Mouse (Mus musculus): ENCODE results near the gene Elf3. TPM values are rescaled to one million over a fixed set of nuclear protein-coding genes. Genes with fewer than 3 reads are reported as not detected.

Elf3 gene
- polyA plus RNA-seq, 1 experiment: 0.15 TPM

DNA sequence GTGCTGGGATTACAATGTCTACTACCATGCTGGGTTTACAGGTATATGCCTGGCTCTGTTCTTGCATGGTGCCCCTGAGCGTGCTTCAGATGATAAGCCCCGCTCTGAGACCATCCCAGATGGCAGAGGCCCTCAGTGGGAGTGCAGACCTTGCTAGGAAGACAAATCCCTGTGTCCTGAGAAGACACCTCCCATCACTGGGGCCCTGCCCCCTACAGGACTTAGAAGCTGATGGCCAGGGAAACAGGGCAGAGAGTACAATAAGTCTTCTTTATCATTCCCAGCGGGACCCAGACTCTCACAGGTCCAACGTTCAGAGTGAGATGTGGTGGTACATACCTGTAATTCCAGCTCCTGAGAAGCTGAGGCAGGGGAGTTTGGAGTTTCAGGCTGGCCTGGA, 53.1 kb downstream of the Elf3 start:
- DNase-seq (ENCODE audit: low read depth): no peak
- TF ChIP-seq CTCF (IDR thresholded peaks at IDR 0.05; ENCODE audit: borderline replicate concordance, extremely low read depth, insufficient read depth, insufficient read length) (no peak), POLR2A (IDR thresholded peaks at IDR 0.05; ENCODE audit: borderline replicate concordance, extremely low read depth, insufficient read depth, insufficient read length, poor library complexity, severe bottlenecking) (no peak)

DNA sequence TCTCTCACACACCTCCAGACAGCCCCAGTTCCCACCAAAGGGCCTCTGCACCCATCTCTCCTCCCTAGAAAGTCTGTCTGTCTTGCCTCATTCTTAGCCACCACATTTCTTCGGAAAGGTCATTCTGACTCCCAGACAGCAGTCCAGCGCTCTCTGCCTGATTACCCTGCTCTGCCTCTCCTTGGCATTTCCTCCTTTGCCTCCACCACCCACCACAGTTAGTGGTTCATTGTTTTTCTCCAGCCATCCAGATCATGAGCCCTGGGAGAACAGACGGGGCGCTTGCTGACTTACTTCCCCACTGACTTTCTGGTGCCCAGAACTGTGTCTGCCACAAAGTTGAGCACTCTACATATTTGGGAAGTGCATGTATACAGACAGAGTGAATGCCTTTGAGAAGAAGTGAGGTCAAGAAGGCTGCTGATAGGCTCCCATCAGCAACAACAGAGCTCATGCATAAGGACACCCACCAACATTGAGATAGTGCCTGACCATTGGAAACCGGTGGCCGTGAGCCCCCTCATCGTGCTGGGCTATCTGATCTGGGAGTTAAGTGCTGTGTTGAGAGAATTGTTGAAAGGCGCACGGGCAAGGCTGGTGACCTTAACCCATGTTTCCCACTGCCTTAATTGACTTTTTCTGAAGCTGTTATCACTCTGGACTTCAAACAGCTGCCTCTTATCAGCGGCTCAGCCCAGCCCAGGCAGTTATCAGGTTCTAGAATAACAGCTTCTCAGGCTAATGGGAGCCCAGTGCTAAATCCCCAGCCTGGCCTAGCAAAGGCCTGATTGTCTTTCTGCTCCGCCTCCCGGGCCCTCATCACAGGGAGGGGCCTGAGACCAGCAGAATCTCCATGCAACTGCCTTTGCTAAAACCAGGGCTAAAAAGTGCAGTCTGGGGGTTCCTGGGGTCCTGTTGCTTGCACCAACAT, 53.9 kb downstream of the Elf3 start:
- TF ChIP-seq CTCF (IDR thresholded peaks at IDR 0.05; ENCODE audit: borderline replicate concordance, extremely low read depth, insufficient read depth, insufficient read length) (no peak), POLR2A (IDR thresholded peaks at IDR 0.05; ENCODE audit: borderline replicate concordance, extremely low read depth, insufficient read depth, insufficient read length, poor library complexity, severe bottlenecking) (no peak)
- DNase-seq (ENCODE audit: low read depth): peak; percentile 27

Other genes with a start within 250 kb of the Elf3 start
- 0.38 and 0.63 TPM in 2 replicates for gene Lgr6, start 153.3 kb downstream of the Elf3 start, polyA plus RNA-seq (2012; rRNA removed)
- 0.45 and 0.46 TPM in 2 replicates for gene Ptpn7, start 125.9 kb downstream of the Elf3 start, polyA plus RNA-seq (2012; rRNA removed)
- 333 and 385 TPM in 2 replicates for gene Arl8a, start 111.7 kb downstream of the Elf3 start, polyA plus RNA-seq (2012; rRNA removed)
- 0.35 and 0.46 TPM in 2 replicates for gene Gpr37l1, start 90.9 kb downstream of the Elf3 start, polyA plus RNA-seq (2012; rRNA removed)
- gene Rnpep, start 25.5 kb upstream of the Elf3 start, polyA plus RNA-seq (2012; rRNA removed): 41.0 and 54.0 TPM in 2 replicates
- gene Timm17a, start 55.2 kb upstream of the Elf3 start, polyA plus RNA-seq (2012; rRNA removed): 38.2 and 44.8 TPM in 2 replicates
- 0.08 and 0.30 TPM in 2 replicates for gene Lmod1, start 66.2 kb upstream of the Elf3 start, polyA plus RNA-seq (2012; rRNA removed)
- 60.3 and 61.4 TPM in 2 replicates for gene Shisa4, start 116.7 kb upstream of the Elf3 start, polyA plus RNA-seq (2012; rRNA removed)
- gene Ipo9, start 171.9 kb upstream of the Elf3 start, polyA plus RNA-seq (2012; rRNA removed): 185 and 217 TPM in 2 replicates

Data from brain, embryonic 14.5 days (tissue).